Mouse (Mus musculus): Measurements from ENCODE around the gene Tigd3. TPM values are rescaled to one million over a fixed set of nuclear protein-coding genes. Genes with fewer than 3 reads are reported as not detected.
A peak's percentile ranks its signal among the peaks of the same experiment; 100 is the strongest.

Gene Tigd3
- polyA plus RNA-seq, 1 experiment from 2014 or later: 10.0 TPM

DNA sequence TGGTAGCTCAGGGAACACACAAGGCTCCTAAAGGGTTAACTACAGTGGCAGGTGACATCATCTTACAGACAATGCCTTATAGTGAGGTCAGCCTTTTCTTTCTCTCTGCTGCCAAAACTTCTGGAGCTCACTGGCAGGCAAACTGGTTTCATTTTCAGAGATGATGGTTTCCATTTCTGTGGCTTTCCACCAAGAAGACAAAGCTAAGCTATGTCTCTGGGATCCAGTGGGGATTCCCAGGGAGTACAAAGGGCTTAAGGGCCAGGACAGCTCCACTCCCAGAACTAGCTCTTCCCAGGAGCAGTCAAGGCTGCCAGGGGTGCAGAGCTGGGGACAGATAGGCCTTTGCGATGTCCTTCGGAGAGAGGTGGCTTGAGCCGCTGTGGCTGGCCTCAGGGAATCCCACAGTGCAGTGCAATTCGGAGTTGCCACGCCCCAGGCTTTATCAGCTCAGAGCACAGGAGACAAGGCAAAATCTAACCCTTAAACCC is 42.4 kb downstream of the Tigd3 start:
- no peak for ATAC-seq (ENCODE audit: low FRiP score)
- Histone ChIP-seq H3K4me1 (peaks cover 41% of the 10 kb centered on the region), H3K36me3 (peaks cover 20% of the 10 kb centered on the region), H3K9me3 (replicated peaks) (no peaks in the 10 kb centered on the region), H3K27me3 (replicated peaks) (no peaks in the 10 kb centered on the region), H3K27ac (replicated peaks) (no peak overlapping the region), H3K9ac (replicated peaks) (no peak overlapping the region), H3K4me2 (no peak overlapping the region), H3K4me3 (replicated peaks) (no peak overlapping the region)
- WGBS: 78% methylated on average over 5 of the region's 5 CpGs

DNA sequence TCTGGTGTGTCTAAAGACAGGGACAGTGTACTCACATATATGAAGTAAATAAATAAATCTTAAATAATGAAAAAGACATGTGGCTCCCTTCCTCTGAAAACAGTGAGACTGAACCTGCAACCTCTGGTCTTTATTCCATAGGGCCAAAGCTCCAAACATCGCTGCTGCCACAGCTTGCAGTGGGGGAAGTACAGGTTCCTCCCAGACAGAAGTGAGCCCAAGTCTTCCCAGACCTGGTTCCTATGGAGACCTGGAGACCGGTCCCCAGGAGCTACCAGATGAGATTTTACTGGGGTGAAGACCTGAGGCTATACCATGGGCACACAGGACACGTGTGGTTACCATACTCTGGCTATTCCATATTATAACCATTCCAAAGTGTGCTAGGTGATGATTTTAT is 43.1 kb downstream of the Tigd3 start:
- Histone ChIP-seq H3K27ac (replicated peaks) (no peak overlapping the region), H3K36me3 (peaks cover 17% of the 10 kb centered on the region), H3K9ac (replicated peaks) (no peak overlapping the region), H3K4me1 (peaks cover 46% of the 10 kb centered on the region), H3K4me3 (replicated peaks) (no peak overlapping the region), H3K9me3 (replicated peaks) (no peaks in the 10 kb centered on the region), H3K4me2 (no peak overlapping the region), H3K27me3 (replicated peaks) (no peaks in the 10 kb centered on the region)
- 82% methylated on average over 3 of the region's 3 CpGs for WGBS
- ATAC-seq (ENCODE audit: low FRiP score): no peak

DNA sequence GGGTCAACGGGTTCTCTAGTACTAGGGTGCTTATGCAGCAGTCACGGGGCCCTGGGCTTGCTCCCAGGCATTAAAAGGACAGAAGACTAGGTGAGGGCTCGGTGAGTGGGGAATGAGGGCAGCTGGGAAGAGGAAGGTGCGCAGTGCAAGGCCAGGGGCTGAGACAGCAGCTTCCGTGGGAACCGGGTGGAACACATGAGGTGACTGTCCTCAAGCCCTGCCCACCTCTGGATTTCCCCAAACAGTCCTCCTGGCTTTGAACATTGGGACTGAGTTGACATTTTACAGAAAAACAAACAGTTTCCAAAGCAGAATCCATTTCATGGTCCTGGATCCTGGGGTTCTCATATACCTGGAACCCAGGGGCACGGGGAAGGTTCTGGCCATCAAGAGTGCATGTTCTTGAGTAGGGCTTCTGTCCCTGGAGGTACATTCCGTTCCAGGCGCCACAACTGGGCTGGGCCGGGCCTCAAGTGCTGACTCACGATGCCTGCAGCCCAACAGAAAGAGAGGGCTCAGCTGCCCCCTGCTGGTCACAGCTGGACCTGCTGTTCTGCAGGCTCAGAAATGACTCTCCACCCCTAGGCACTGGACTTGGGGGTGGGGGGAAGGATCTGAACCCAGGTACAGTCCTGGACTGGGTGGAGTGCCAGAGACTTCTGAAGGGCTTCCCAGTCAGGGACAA is 44.0 kb downstream of the Tigd3 start:
- peaks cover 12% of the 10 kb centered on the region; the same call in 1 of the 2 replicates for H3K36me3 ChIP-seq
- H3K27ac ChIP-seq (replicated peaks): peak overlapping the region; percentile 23; the same call in 1 of the 2 replicates
- H3K4me2 ChIP-seq: peak overlapping the region; percentile 26
- H3K4me1 ChIP-seq: peaks cover 52% of the 10 kb centered on the region
- H3K9ac ChIP-seq (replicated peaks): no peak overlapping the region
- ATAC-seq (ENCODE audit: low FRiP score): no peak
- no peaks in the 10 kb centered on the region for H3K9me3 ChIP-seq (replicated peaks)
- no peak overlapping the region for H3K4me3 ChIP-seq (replicated peaks)
- no peaks in the 10 kb centered on the region for H3K27me3 ChIP-seq (replicated peaks)
- WGBS: 33% methylated on average over 11 of the region's 11 CpGs

DNA sequence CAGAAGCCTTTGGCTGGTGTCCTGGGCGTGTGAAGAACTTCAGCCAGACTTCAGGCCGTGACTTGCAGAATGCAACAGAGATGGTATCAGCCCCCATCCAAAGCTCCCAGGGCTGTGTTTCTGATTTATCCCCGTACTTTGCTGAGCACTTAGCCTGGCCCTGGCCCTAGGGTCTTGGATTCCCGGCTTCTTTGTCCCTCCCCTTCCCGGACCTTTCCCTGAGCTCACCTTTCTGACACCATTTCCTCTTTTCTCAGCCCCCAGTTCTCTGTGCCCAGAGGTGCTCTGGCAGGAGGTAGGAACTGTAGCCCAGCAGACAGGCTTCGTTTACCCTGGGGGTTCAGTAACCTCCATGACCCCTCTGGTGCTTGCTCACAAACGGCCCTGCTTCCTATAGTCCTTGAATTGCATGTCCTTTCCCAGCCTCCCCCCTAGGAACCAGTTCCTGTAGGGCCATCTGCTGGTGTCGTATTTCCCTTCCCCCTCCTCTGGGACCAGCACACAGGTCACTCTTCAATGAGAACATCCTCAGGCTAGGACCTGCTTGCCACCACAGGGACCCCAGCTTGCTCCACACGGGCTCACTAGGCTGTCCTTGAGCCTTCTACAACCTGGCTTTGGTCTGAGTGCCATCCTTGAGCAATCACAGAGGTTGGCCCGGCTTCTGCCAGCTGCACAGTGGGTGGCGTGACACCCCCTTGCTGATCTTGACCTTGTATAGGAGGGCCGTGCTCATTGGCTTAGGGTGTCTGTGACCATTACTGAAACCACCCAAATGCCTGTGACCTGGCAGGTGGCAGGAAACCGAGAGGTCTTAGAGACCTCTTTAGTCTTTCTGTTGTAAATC is 44.9 kb downstream of the Tigd3 start:
- ATAC-seq (ENCODE audit: low FRiP score): no peak
- H3K4me3 ChIP-seq (replicated peaks): no peak overlapping the region
- 38% methylated on average over 13 of the region's 13 CpGs for WGBS
- H3K27ac ChIP-seq (replicated peaks): peak overlapping the region; percentile 98
- H3K36me3 ChIP-seq: peaks cover 10% of the 10 kb centered on the region; the same call in 1 of the 2 replicates
- peaks cover 62% of the 10 kb centered on the region for H3K4me1 ChIP-seq
- H3K27me3 ChIP-seq (replicated peaks): no peaks in the 10 kb centered on the region
- H3K9me3 ChIP-seq (replicated peaks): no peaks in the 10 kb centered on the region
- no peak overlapping the region; the same call in 1 of the 2 replicates for H3K9ac ChIP-seq (replicated peaks)
- H3K4me2 ChIP-seq: peak overlapping the region; percentile 73

DNA sequence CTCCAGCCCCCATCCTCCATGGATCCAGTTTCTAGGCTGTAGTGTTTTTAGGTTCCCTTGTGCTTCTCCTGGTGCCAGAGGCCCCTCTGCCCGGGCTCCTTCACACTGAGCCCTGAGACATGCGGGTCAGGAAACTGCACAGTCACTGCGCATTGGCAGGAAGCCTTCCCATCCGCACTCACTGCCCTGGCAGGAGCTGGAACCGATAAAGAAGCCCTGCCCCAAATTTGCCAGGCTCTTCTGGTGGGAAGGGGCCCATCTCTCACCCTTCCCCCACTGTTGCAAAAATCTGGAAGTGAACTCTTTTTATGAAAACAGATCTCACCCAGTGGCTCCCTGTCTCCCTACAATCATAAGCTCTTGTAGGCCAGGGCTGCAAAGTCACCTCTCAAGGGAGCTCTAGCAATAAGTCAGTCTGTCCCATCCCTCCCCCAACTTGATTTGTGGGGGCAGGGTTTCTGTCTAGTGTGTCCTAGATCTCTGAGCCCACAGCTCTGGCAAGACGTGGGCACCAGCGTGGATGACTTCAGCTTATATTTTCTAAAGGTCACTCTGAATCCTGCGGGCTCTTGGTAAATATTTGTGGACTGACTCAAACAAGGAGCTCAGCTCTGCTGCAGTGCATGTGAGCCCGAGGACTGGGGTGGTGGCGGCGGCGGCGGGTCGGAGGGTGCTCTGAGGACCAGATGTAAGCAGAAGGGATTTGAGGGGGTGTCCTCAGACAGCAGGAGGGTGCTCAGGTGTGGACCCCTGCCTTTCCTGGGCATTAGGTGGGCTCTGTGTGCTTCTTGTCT is 45.7 kb downstream of the Tigd3 start:
- peak overlapping the region; percentile 98 for H3K27ac ChIP-seq (replicated peaks)
- WGBS: 55% methylated on average over 14 of the region's 14 CpGs
- H3K9ac ChIP-seq (replicated peaks): peak overlapping the region; percentile 52
- H3K9me3 ChIP-seq (replicated peaks): no peaks in the 10 kb centered on the region
- peak overlapping the region; percentile 73 for H3K4me2 ChIP-seq
- ATAC-seq (ENCODE audit: low FRiP score): no peak
- H3K4me1 ChIP-seq: peaks cover 70% of the 10 kb centered on the region
- H3K36me3 ChIP-seq: peaks cover 10% of the 10 kb centered on the region; the same call in 1 of the 2 replicates
- no peaks in the 10 kb centered on the region for H3K27me3 ChIP-seq (replicated peaks)
- no peak overlapping the region for H3K4me3 ChIP-seq (replicated peaks)

DNA sequence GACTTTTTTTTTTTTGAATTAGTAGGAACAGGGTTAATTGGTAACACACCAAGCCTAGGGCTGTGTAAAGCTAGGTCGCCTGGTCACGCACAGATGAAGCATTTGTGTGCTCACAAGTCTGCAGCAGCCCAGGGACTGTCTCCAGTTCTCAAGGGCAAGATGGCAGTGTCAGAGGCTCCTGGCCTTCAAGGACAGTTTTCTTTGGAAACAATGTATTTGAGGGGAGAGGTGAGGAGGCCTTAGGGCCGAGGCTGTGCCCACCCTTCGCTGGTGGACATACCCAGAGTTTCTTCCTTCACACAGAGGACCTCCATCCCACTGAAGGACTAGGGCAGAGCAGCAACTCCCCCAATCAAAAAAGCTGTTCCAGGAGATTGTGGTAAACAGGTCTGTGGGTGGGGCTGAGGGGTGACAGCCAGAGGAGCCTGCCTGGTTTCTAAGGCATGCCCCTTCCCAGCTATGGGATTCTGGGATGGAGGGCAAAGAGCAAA is 46.6 kb downstream of the Tigd3 start:
- H3K4me1 ChIP-seq: peaks cover 79% of the 10 kb centered on the region
- no peak overlapping the region for H3K4me3 ChIP-seq (replicated peaks)
- H3K36me3 ChIP-seq: peaks cover 7% of the 10 kb centered on the region; the same call in 1 of the 2 replicates

DNA sequence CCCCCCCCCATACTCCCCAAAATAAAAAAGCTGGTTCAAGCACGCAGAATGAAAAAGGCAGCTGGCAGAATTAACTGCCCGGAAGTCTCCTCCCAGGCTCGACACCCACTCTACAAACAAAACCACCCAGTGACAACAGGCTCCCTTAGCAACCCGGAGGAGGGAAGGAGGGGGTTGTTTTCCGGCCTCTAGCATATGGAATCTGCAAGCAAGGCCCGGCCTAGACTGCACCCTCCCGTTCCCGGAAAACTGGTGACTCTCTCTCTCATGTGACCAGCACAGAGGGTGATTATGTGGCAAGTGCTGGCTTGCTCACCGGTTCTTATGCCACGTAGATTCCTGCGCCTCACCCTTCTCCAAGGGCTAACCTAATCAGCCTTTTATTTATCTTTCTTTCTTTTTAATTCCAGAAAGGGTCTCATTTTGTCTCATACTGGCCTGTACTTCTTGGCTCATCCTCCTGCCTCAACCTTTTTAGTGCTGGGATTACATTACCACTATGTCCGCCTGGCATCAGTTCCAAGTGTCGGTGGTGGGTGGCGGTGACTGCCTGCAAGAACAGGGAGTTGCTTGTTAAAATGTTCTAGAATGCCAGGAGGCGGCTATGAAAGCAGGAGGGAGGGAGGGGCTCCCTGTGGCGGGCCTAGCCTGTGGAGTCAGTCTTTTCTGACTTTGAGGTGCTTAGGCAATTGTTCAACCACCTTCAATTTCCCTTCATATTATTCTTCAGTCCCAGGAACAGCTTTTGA is 47.2 kb downstream of the Tigd3 start:
- Histone ChIP-seq H3K36me3 (peaks cover 5% of the 10 kb centered on the region; the same call in 1 of the 2 replicates), H3K27me3 (replicated peaks) (no peaks in the 10 kb centered on the region), H3K4me1 (peaks cover 85% of the 10 kb centered on the region), H3K4me2 (peak overlapping the region; percentile 73), H3K9ac (replicated peaks) (peak overlapping the region; percentile 52), H3K4me3 (replicated peaks) (peak overlapping the region; percentile 41), H3K9me3 (replicated peaks) (no peaks in the 10 kb centered on the region), H3K27ac (replicated peaks) (peak overlapping the region; percentile 98)
- peak; percentile 84 for ATAC-seq (ENCODE audit: low FRiP score)
- WGBS: 1% methylated on average over 16 of the region's 16 CpGs

More for the DNA sequence above, 46.6 kb downstream of the Tigd3 start:
- Histone ChIP-seq H3K27me3 (replicated peaks) (no peaks in the 10 kb centered on the region), H3K27ac (replicated peaks) (peak overlapping the region; percentile 98), H3K4me2 (peak overlapping the region; percentile 73), H3K9ac (replicated peaks) (peak overlapping the region; percentile 52), H3K9me3 (replicated peaks) (no peaks in the 10 kb centered on the region)
- WGBS: 40% methylated on average over 4 of the region's 4 CpGs
- no peak for ATAC-seq (ENCODE audit: low FRiP score)

DNA sequence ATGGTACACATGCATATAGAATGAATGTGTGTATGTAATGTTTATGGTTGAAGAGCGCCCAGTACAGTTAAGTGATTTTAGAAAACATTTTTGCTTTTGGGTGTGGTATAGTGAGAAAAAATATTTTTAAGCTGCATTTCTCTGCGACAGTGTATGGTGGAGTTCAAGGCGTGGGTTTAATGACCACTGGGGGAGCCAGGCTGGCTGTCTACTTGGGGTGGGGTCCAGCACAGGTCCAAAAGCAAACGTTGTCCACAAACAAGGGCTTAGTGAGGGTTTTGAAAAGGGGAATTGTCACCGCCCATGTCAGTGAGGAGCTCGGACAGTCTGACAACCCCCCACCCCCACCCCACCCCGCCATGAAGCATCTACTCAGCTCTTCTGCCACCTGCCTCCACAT is 47.8 kb downstream of the Tigd3 start:
- peak overlapping the region; percentile 52 for H3K9ac ChIP-seq (replicated peaks)
- H3K27me3 ChIP-seq (replicated peaks): no peaks in the 10 kb centered on the region
- peak overlapping the region; percentile 41 for H3K4me3 ChIP-seq (replicated peaks)
- under 1% methylated on average over 7 of the region's 7 CpGs for WGBS
- 0 out of 2 replicates have a peak, but pooled peaks cover under 1% of the 10 kb centered on the region for H3K36me3 ChIP-seq
- ATAC-seq (ENCODE audit: low FRiP score): peak; percentile 54
- H3K27ac ChIP-seq (replicated peaks): peak overlapping the region; percentile 98
- peak overlapping the region; percentile 73 for H3K4me2 ChIP-seq
- H3K4me1 ChIP-seq: peaks cover 90% of the 10 kb centered on the region
- no peaks in the 10 kb centered on the region for H3K9me3 ChIP-seq (replicated peaks)

DNA sequence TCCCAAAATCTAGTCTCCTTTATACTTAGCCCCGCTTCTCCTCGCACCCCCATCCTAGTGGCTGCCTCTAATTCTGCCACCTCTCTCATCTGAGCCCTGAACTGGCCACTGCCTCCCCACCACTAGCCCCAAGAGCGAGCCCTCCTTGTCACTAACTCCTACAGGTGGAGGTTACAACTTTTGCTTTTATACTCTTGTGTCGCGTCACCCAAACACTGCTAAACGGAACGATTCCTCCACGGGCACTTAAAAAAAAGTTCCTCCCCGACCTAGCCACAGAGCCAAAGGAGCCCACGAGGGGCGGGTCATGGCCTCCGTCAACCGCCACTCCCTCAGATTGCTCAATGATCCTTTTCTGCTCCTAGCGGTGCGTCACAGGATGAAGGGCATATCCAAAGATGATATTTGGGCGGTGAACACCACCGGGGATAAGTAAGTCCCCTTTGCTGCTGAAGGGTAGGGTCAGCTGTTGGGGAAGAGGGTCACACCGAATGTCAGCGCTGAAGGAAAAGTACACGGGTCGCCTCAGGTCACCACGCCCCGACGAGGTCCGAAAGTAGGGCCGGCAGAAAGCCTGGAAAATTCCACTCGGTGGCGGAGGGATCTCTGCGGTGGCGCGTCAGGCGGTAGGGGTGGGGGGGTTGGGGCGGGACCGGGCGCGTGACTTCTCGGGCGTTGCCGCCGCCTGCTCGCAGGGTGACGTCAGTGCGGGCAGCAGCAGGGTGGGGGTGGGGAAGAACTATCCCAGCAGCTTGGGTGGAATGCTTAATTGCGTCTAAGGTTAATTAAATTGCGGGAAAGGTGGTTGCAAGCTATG is 48.4 kb downstream of the Tigd3 start:
- peak overlapping the region; percentile 41 for H3K4me3 ChIP-seq (replicated peaks)
- 7% methylated on average over 45 of the region's 45 CpGs for WGBS
- peaks cover 90% of the 10 kb centered on the region for H3K4me1 ChIP-seq
- no peaks in the 10 kb centered on the region for H3K27me3 ChIP-seq (replicated peaks)
- ATAC-seq (ENCODE audit: low FRiP score): peak; percentile 80
- peak overlapping the region; percentile 73 for H3K4me2 ChIP-seq
- no peaks in the 10 kb centered on the region for H3K9me3 ChIP-seq (replicated peaks)
- H3K27ac ChIP-seq (replicated peaks): peak overlapping the region; percentile 98
- no peaks in the 10 kb centered on the region for H3K36me3 ChIP-seq
- peak overlapping the region; percentile 52 for H3K9ac ChIP-seq (replicated peaks)

DNA sequence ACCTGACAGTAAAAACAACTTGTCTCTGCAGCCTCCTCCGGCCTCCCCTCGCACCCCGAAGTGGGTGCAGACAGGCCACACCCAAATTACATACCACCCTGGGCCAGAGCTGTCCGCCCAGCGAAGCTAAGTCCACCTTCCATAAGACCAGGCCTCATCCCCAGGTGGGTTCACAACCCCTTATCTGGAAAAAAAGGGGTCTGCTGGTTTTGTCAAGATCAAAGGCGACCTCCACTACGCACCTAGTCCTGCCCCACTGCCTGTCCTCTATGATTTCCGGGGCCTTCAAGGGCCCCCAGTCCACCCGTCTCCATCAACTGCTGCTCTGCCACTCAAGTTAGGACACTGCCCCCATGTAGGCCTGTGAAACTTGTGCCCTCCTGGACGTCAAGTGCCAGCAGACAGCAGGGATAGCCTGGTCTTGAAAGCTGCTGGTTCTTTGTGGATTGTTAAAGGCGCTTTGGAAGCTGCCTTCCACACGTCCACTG is 49.1 kb downstream of the Tigd3 start:
- peak overlapping the region; percentile 73 for H3K4me2 ChIP-seq
- H3K27ac ChIP-seq (replicated peaks): peak overlapping the region; percentile 98
- WGBS: 84% methylated on average over 12 of the region's 12 CpGs
- H3K4me1 ChIP-seq: peaks cover 84% of the 10 kb centered on the region
- ATAC-seq (ENCODE audit: low FRiP score): no peak
- peak overlapping the region; percentile 46 for H3K9ac ChIP-seq (replicated peaks)
- peak overlapping the region; percentile 41; the same call in 1 of the 2 replicates for H3K4me3 ChIP-seq (replicated peaks)
- H3K9me3 ChIP-seq (replicated peaks): no peaks in the 10 kb centered on the region
- H3K36me3 ChIP-seq: no peaks in the 10 kb centered on the region
- H3K27me3 ChIP-seq (replicated peaks): no peaks in the 10 kb centered on the region
